Comparison of ENCODE assay signal across 9 mouse cellular contexts in genomic region chr9:121354792-121355390, GRCm38 (mm10). TPM values are rescaled to one million over a fixed set of nuclear protein-coding genes. Genes with fewer than 3 reads are reported as not detected.
DNase-seq lines count a peak whose midpoint lies in the region; ATAC-seq and TF ChIP-seq lines count a peak whose summit lies in the region.
"Had no signal": no experiment of that assay in that cellular context is flagged by ENCODE, and none has a peak within 500 bp of the region (broad histone marks: within the 10 kb centered on the region; RNA-seq: fewer than 3 reads in every experiment).

No protein-coding gene starts in this region.

- peaks cover 30% of the 10 kb centered on the region for H3K4me1 ChIP-seq in lung, adult 2 months (ENCODE audit: control insufficient read depth, insufficient read depth, low read length)

- DNase-seq in cerebellum, adult 11-12 months: peak; percentile 68
- DNase-seq in B cell, adult 2 months: peak; percentile 80 to 83
- peak; percentile 59 to 60 for DNase-seq in cerebellum, postnatal 14 days
- peak; percentile 61 for DNase-seq in heart, postnatal 4 days
- DNase-seq in lung, adult 2 months: peak; percentile 75
- DNase-seq in spleen, postnatal 10 days (ENCODE audit: low spot score in 2 of 2): peak; percentile 56 to 77
- DNase-seq in layer of hippocampus, adult 11-12 months (ENCODE audit: low spot score): no peak

- TF ChIP-seq CTCF in lung, adult 2 months (IDR thresholded peaks at IDR 0.05; ENCODE audit: insufficient read depth, low read length): peak; percentile 83

- H3K4me3 ChIP-seq in lung, adult 2 months (replicated peaks; ENCODE audit: extremely low read depth, low read depth, low read length): no peak overlapping the region
- H3K4me3 ChIP-seq: liver, embryonic 15.5 days had no signal

- no peak for TF ChIP-seq POLR2A in lung, adult 2 months (IDR thresholded peaks at IDR 0.05; ENCODE audit: borderline replicate concordance, extremely low read depth, low read depth, low read length)

- 50% methylated on average over 4 of the region's 4 CpGs for WGBS in lung, adult 2 months

- no peak for ATAC-seq in cerebellum, adult (ENCODE audit: insufficient number of reproducible peaks, low FRiP score, low TSS enrichment)

RNA-seq across cellular contexts. Expression of gene Trak1, which starts 57.6 kb away (rescaled TPM):
- 100 to 1,000 TPM; 288 to 301 TPM for total RNA-seq in heart, postnatal 4 days (2021)
- 73.9 and 88.5 TPM in 2 replicates for polyA plus RNA-seq in lung, adult 2 months (2012; rRNA removed)
